Mouse (Mus musculus) heart, adult 2 months (tissue): ENCODE data around the gene Plpp4.

Experiments used
- CTCF ChIP-seq: fragments of 200-600 bp; IDR thresholded peaks from 2 replicates; pipeline ENCODE4 v1.8.1; 2022; ENCODE audit warnings: antibody characterized with exemption, mild to moderate bottlenecking, moderate library complexity
- EP300 ChIP-seq: fragments of 200-500 bp; IDR thresholded peaks from 2 replicates; pipeline ENCODE4 v1.6.1; 2011; ENCODE audit warnings: low read depth, low read length, control low read depth; ENCODE audit not compliant: insufficient read depth

- no peak for TF ChIP-seq EP300
- TF ChIP-seq CTCF: no peak
Measured at GRCm38 (mm10) chr7:129303356-129303755, 46.5 kb downstream of the Plpp4 start.
